In genomic region chr2:30264671-30265519, GRCm38 (mm10) we compare ENCODE assay signal across 8 mouse cellular contexts. TPM values are rescaled to one million over a fixed set of nuclear protein-coding genes. Genes with fewer than 3 reads are reported as not detected.
DNase-seq lines count a peak whose midpoint lies in the region; ATAC-seq and TF ChIP-seq lines count a peak whose summit lies in the region.

No protein-coding gene starts in this region.

- H3K4me1 ChIP-seq in forebrain, embryonic 13.5 days: peaks cover 48% of the 10 kb centered on the region
- H3K4me1 ChIP-seq in kidney, postnatal 0 days (replicated peaks; ENCODE audit: insufficient read depth, low read length): peaks cover 26% of the 10 kb centered on the region
- peaks cover 53% of the 10 kb centered on the region for H3K4me1 ChIP-seq in neural tube, embryonic 15.5 days

- ATAC-seq in forebrain, embryonic 13.5 days: no peak
- no peak for ATAC-seq in kidney, postnatal 0 days (replicated peaks; ENCODE audit: low FRiP score, low read depth)
- no peak for ATAC-seq in neural tube, embryonic 15.5 days (ENCODE audit: low FRiP score)

- no peaks in the 10 kb centered on the region for H3K9me3 ChIP-seq in forebrain, embryonic 13.5 days (replicated peaks)
- H3K9me3 ChIP-seq in kidney, postnatal 0 days (replicated peaks; ENCODE audit: low read length): no peaks in the 10 kb centered on the region
- no peaks in the 10 kb centered on the region for H3K9me3 ChIP-seq in neural tube, embryonic 15.5 days (replicated peaks)

- no peaks in the 10 kb centered on the region for H3K27me3 ChIP-seq in forebrain, embryonic 13.5 days
- H3K27me3 ChIP-seq in kidney, postnatal 0 days (ENCODE audit: insufficient read depth, low read length): no peaks in the 10 kb centered on the region
- H3K27me3 ChIP-seq in neural tube, embryonic 15.5 days (replicated peaks): no peaks in the 10 kb centered on the region

- H3K27ac ChIP-seq in layer of hippocampus, adult 2 months: peak overlapping the region; percentile 94
- peak overlapping the region; percentile 70; the same call in 1 of the 2 replicates for H3K27ac ChIP-seq in forebrain, embryonic 13.5 days
- peak overlapping the region; percentile 94 for H3K27ac ChIP-seq in kidney, postnatal 0 days
- H3K27ac ChIP-seq in neural tube, embryonic 15.5 days (replicated peaks): peak overlapping the region; percentile 71; the same call in 1 of the 2 replicates

- no peak overlapping the region for H3K9ac ChIP-seq in forebrain, embryonic 13.5 days
- H3K9ac ChIP-seq in kidney, postnatal 0 days (ENCODE audit: low read depth, low read length): peak overlapping the region; percentile 31; the same call in 1 of the 2 replicates
- no peak overlapping the region for H3K9ac ChIP-seq in neural tube, embryonic 15.5 days (replicated peaks)

- TF ChIP-seq CTCF in layer of hippocampus, adult 2 months (conservative IDR thresholded peaks at IDR 0.05): no peak
- no peak for TF ChIP-seq CTCF in kidney, postnatal 0 days (IDR thresholded peaks at IDR 0.05; ENCODE audit: low read depth)

- DNase-seq in layer of hippocampus, adult 2 months (ENCODE audit: low spot score in 2 of 2): no peak
- no peak for DNase-seq in layer of hippocampus, adult 11-12 months (ENCODE audit: low spot score)
- peak; percentile 15 for DNase-seq in kidney, postnatal 0 days (ENCODE audit: low spot score)
- no peak for DNase-seq in cerebellum, adult 8-10 months
- no peak for DNase-seq in layer of hippocampus, adult 8-10 months (ENCODE audit: low spot score in 2 of 2)
- DNase-seq in gastrocnemius, postnatal 4 days (ENCODE audit: low spot score in 2 of 2): no peak

- H3K4me2 ChIP-seq in forebrain, embryonic 13.5 days: no peak overlapping the region
- no peak overlapping the region for H3K4me2 ChIP-seq in kidney, postnatal 0 days (ENCODE audit: low read length)
- H3K4me2 ChIP-seq in neural tube, embryonic 15.5 days: no peak overlapping the region

- H3K4me3 ChIP-seq in layer of hippocampus, adult 2 months: no peak overlapping the region
- H3K4me3 ChIP-seq in forebrain, embryonic 13.5 days: no peak overlapping the region
- no peak overlapping the region for H3K4me3 ChIP-seq in kidney, postnatal 0 days (replicated peaks; ENCODE audit: low read depth, low read length)
- no peak overlapping the region for H3K4me3 ChIP-seq in neural tube, embryonic 15.5 days (replicated peaks)

- WGBS in forebrain, embryonic 13.5 days: 72% methylated on average over 7 of the region's 7 CpGs
- 46% methylated on average over 7 of the region's 7 CpGs for WGBS in kidney, postnatal 0 days
- 67% methylated on average over 7 of the region's 7 CpGs for WGBS in neural tube, embryonic 15.5 days

- peaks cover 57% of the 10 kb centered on the region for H3K36me3 ChIP-seq in forebrain, embryonic 13.5 days (ENCODE audit: poor library complexity, severe bottlenecking)
- H3K36me3 ChIP-seq in kidney, postnatal 0 days (ENCODE audit: insufficient read depth, low read length): peaks cover 29% of the 10 kb centered on the region; the same call in 1 of the 2 replicates
- H3K36me3 ChIP-seq in neural tube, embryonic 15.5 days: peaks cover 53% of the 10 kb centered on the region

RNA-seq across cellular contexts. Expression of gene Phyhd1, which starts 1.1 kb away (rescaled TPM):
- 10 to 100 TPM; 21.5 to 22.2 TPM for total RNA-seq in layer of hippocampus, adult 2 months (2021)
- polyA plus RNA-seq in forebrain, embryonic 13.5 days (2015; fragmentation: Nextera tagmentation; extraction: Ambion mirVana): 5.3 and 6.8 TPM in 2 replicates
- 18.9 and 19.2 TPM in 2 replicates for polyA plus RNA-seq in kidney, postnatal 0 days (2015; fragmentation: Nextera tagmentation; extraction: Ambion mirVana)
- polyA plus RNA-seq in neural tube, embryonic 15.5 days (2015; fragmentation: Nextera tagmentation; extraction: Ambion mirVana): 4.8 and 5.2 TPM in 2 replicates
- total RNA-seq in layer of hippocampus, adult 8-10 months (2022): 10 to 100 TPM; 19.3 to 33.3 (median 24.4) TPM
- total RNA-seq in gastrocnemius, postnatal 4 days (2021): 10 to 100 TPM; 16.7 to 19.3 TPM

RNA-seq across cellular contexts. Expression of gene Gm28038, which starts 15.9 kb away (rescaled TPM):
- total RNA-seq in layer of hippocampus, adult 2 months (2021): not detected
- polyA plus RNA-seq in forebrain, embryonic 13.5 days (2015; fragmentation: Nextera tagmentation; extraction: Ambion mirVana): not detected in 2 replicates
- polyA plus RNA-seq in kidney, postnatal 0 days (2015; fragmentation: Nextera tagmentation; extraction: Ambion mirVana): not detected in 2 replicates
- polyA plus RNA-seq in neural tube, embryonic 15.5 days (2015; fragmentation: Nextera tagmentation; extraction: Ambion mirVana): not detected in 2 replicates
- total RNA-seq in layer of hippocampus, adult 8-10 months (2022): not detected
- total RNA-seq in gastrocnemius, postnatal 4 days (2021): not detected

RNA-seq across cellular contexts. Expression of gene Dolk, which starts 21.2 kb away (rescaled TPM):
- total RNA-seq in layer of hippocampus, adult 2 months (2021): 10 to 100 TPM; 22.1 to 22.2 TPM
- 28.0 and 30.6 TPM in 2 replicates for polyA plus RNA-seq in forebrain, embryonic 13.5 days (2015; fragmentation: Nextera tagmentation; extraction: Ambion mirVana)
- polyA plus RNA-seq in kidney, postnatal 0 days (2015; fragmentation: Nextera tagmentation; extraction: Ambion mirVana): 33.8 and 36.3 TPM in 2 replicates
- 37.4 and 38.5 TPM in 2 replicates for polyA plus RNA-seq in neural tube, embryonic 15.5 days (2015; fragmentation: Nextera tagmentation; extraction: Ambion mirVana)
- total RNA-seq in layer of hippocampus, adult 8-10 months (2022): 10 to 100 TPM; 20.4 to 24.6 (median 23.6) TPM
- 10 to 100 TPM; 21.3 to 21.5 TPM for total RNA-seq in gastrocnemius, postnatal 4 days (2021)

RNA-seq across cellular contexts. Expression of gene Nup188, which starts 21.3 kb away (rescaled TPM):
- total RNA-seq in layer of hippocampus, adult 2 months (2021): 10 to 100 TPM; 19.0 to 25.9 TPM
- polyA plus RNA-seq in forebrain, embryonic 13.5 days (2015; fragmentation: Nextera tagmentation; extraction: Ambion mirVana): 24.9 and 32.7 TPM in 2 replicates
- polyA plus RNA-seq in kidney, postnatal 0 days (2015; fragmentation: Nextera tagmentation; extraction: Ambion mirVana): 17.3 and 17.5 TPM in 2 replicates
- polyA plus RNA-seq in neural tube, embryonic 15.5 days (2015; fragmentation: Nextera tagmentation; extraction: Ambion mirVana): 15.4 and 22.2 TPM in 2 replicates
- total RNA-seq in layer of hippocampus, adult 8-10 months (2022): 10 to 100 TPM; 18.6 to 22.4 (median 20.6) TPM
- 10 to 100 TPM; 32.7 to 34.2 TPM for total RNA-seq in gastrocnemius, postnatal 4 days (2021)

RNA-seq across cellular contexts. Expression of gene Gm28035, which starts 24.5 kb away (rescaled TPM):
- 10 to 100 TPM in 1 of 2 experiments, 1 to 10 TPM in 1; 8.7 to 10.9 TPM for total RNA-seq in layer of hippocampus, adult 2 months (2021)
- 0.21 and 0.36 TPM in 2 replicates for polyA plus RNA-seq in forebrain, embryonic 13.5 days (2015; fragmentation: Nextera tagmentation; extraction: Ambion mirVana)
- polyA plus RNA-seq in kidney, postnatal 0 days (2015; fragmentation: Nextera tagmentation; extraction: Ambion mirVana): 0.20 and 0.29 TPM in 2 replicates
- 0.12 and 0.32 TPM in 2 replicates for polyA plus RNA-seq in neural tube, embryonic 15.5 days (2015; fragmentation: Nextera tagmentation; extraction: Ambion mirVana)
- 10 to 100 TPM in 2 of 4 experiments, 1 to 10 TPM in 2; 6.7 to 11.6 (median 9.9) TPM for total RNA-seq in layer of hippocampus, adult 8-10 months (2022)
- total RNA-seq in gastrocnemius, postnatal 4 days (2021): 1 to 10 TPM; 1.0 to 1.3 TPM
